Mouse (Mus musculus): Measurements from ENCODE around the gene Olfr811.

Olfr811 gene

GRCm38 (mm10) chr10:129804296-129804695, at the start of gene Olfr811:
Gene Olfr811 (minus strand): TSS chr10:129804396.
- DNase-seq (ENCODE audit: low read depth, low spot score), result no peak

DNA sequence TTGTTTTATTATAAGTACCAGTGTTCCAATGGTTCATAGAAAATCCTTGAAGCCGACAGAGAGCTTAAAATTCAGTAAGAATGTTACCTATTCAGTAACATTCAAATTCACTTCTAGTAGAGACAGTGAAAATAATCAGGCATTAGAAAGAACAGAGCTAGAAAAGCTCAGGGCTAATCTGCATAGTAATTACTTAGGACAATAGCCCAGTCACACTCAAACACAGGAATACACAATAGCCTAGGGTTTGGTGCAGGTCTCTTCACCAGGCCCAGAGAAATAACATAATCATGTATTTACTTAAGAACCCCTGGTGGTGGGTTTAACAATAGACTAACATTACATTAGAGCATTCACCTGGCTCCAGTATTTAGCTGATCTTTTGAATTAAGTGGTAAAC, 43.1 kb upstream of the Olfr811 start:
- no peak for DNase-seq (ENCODE audit: low read depth, low spot score)

DNA sequence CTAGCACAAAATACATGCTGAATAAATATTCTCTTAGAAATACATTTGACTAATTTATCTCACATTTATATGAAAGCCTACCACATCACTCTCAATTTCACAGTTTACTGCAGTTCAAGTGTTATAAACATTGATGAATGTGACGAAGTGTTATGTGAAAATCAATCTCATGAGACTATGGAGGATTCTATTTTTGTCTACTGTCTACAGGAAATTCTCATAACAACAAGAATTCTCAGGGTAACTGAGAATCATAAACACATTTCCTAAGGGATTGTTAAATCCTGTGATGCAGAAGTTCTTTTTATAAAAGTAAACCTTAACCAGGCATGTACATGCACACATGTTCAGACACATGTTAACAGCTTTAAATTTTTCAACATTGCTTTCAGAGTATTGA, 41.8 kb upstream of the Olfr811 start, which contains the start of gene Olfr812:
Gene Olfr812 (minus strand): TSS at position 101 of the 400 bp plus-strand sequence.
- DNase-seq (ENCODE audit: low read depth, low spot score), result no peak

DNA sequence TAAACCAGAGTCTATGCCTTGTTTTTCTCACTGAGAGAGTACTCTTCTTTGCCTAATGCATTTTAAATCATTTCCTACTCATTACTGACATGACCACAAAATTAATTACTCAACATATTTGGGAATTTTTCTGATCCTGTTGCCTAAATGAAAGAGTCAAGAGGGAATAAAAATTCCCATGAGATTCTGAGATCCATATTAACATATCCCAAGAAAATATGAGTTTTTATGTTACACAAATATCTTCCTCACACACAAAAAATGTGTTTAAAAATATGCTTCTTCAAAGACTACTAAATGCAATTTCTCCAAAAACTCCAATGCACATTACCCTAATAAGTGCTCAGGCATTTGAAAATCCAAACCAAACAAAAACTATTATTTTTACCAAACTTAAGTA, 9.4 kb downstream of the Olfr811 start, which contains the start of gene Olfr810:
Gene Olfr810 (minus strand): TSS at position 101 of the 400 bp plus-strand sequence.
- DNase-seq (ENCODE audit: low read depth, low spot score), result no peak

DNA sequence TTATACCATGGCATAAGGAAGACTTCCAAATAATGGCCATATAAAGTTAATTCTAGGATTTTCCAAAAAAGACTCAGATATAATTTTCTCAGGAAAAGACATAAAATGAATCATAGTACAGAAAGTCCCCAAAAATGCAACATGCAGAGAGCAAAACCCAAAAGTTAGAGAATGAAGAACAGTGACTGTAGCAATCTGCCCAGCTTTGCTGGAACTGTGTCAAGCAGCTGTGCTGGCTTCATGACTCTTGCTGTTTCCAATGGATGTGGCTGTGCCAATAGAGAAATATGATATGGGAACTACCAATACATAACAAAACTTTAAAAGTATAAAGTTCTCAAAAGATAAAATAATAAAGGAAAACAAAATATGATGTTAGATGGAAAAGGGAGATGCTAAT, 26.1 kb downstream of the Olfr811 start:
- DNase-seq (ENCODE audit: low read depth, low spot score), result no peak

DNA sequence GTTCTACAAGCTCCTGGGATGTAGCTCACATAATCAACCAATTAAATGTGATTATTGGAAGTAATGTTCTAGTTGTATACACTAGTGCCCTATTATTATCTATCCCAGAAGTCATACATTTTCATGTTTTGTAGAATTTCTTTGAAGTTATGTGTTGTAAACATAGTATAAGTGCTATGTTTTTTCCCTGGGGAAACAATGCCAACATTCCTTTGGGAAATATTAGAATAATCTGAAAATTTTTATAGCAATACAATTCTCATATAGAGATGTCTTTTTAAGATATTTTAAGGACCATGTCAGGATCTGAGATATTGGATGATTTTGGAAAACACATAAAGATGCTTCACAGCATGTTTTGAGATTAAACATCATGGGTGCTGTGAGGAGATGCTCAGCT, 29.9 kb downstream of the Olfr811 start, which contains the start of gene Olfr809:
Gene Olfr809 (plus strand): TSS at position 301 of the 400 bp plus-strand sequence.
- no peak for DNase-seq (ENCODE audit: low read depth, low spot score)

- DNase-seq (ENCODE audit: low read depth, low spot score), result no peak
These were observed 39.0 kb downstream of the Olfr811 start, which contains the start of gene Olfr808 for GRCm38 (mm10) chr10:129765182-129765581. Gene Olfr808 (plus strand): TSS chr10:129765482.

- no peak for DNase-seq (ENCODE audit: low read depth, low spot score)
These were observed 46.5 kb downstream of the Olfr811 start, which contains the start of gene Olfr807 for GRCm38 (mm10) chr10:129757693-129758092. Gene Olfr807 (minus strand): TSS chr10:129757793.

All from retina, postnatal 7 days (tissue).